Mouse (Mus musculus) central nervous system, embryonic 11.5 days (tissue): ENCODE measurements around the gene Pex16. TPM values are rescaled to one million over a fixed set of nuclear protein-coding genes. Genes with fewer than 3 reads are reported as not detected.

ENCODE experiments used
- polyA plus RNA-seq: library from polyadenylated mRNA; depleted of rRNA; stranded (reverse); fragments of >200 nt; gene quantifications from 2 replicates; pipeline ENCODE4 v1.2.3, GENCODE M21; 2012; rRNA removed

Pex16 gene
- 24.7 and 34.5 TPM in 2 replicates for polyA plus RNA-seq

GRCm38 (mm10) chr2:92374514-92374913 lies at the start of gene Pex16, which contains the start of gene Large2:
Gene Pex16, plus strand, starts transcription at chr2:92374676.
Gene Large2, minus strand, starts transcription at chr2:92374869.

GRCm38 (mm10) chr2:92381901-92382588 lies 7.6 kb downstream of the Pex16 start, which contains the start of gene 1700029I15Rik:
Gene 1700029I15Rik, plus strand, starts transcription at chr2:92382538.

GRCm38 (mm10) chr2:92401091-92401561 lies 26.6 kb downstream of the Pex16 start, which contains the start of gene Mapk8ip1:
Gene Mapk8ip1, minus strand, starts transcription at chr2:92401263.

Other genes starting within 250 kb of the Pex16 start
- 12.7 and 14.7 TPM in 2 replicates for gene Large2, start 193 bp downstream of the Pex16 start, polyA plus RNA-seq
- gene 1700029I15Rik, start 7.9 kb downstream of the Pex16 start, polyA plus RNA-seq: 2.3 and 2.9 TPM in 2 replicates
- 76.2 and 89.1 TPM in 2 replicates for gene Mapk8ip1, start 26.6 kb downstream of the Pex16 start, polyA plus RNA-seq
- gene Cry2, start 59.4 kb downstream of the Pex16 start, polyA plus RNA-seq: 18.3 and 19.8 TPM in 2 replicates
- gene Slc35c1, start 85.9 kb downstream of the Pex16 start, polyA plus RNA-seq: 4.8 and 7.7 TPM in 2 replicates
- gene Chst1, start 225.0 kb downstream of the Pex16 start, polyA plus RNA-seq: 8.2 and 9.8 TPM in 2 replicates